Mouse (Mus musculus) c-Kit-negative CD71-positive TER-119-positive erythroid progenitor cells, embryonic 14.5 days (primary cell): Measurements from ENCODE around the gene Hmcn1.

ENCODE experiments used
- DNase-seq: peaks from one replicate; pipeline ENCODE4 v3.0.0-alpha.2; 2013; ENCODE audit warnings: low read depth, low spot score

The Hmcn1 gene

GRCm38 (mm10) chr1:150783070-150783842 lies 210.0 kb downstream of the Hmcn1 start:
- no peak for DNase-seq

- DNase-seq = no peak
Measured at GRCm38 (mm10) chr1:150779902-150780301, 213.3 kb downstream of the Hmcn1 start.

- no peak for DNase-seq
Measured at GRCm38 (mm10) chr1:150776741-150777140, 216.5 kb downstream of the Hmcn1 start.

- no peak for DNase-seq
Measured at GRCm38 (mm10) chr1:150775742-150776141, 217.5 kb downstream of the Hmcn1 start.

- DNase-seq = no peak
Measured at GRCm38 (mm10) chr1:150772958-150773357, 220.3 kb downstream of the Hmcn1 start.

GRCm38 (mm10) chr1:150770948-150771521 lies 222.2 kb downstream of the Hmcn1 start:
- DNase-seq = no peak

- no peak for DNase-seq
Measured at GRCm38 (mm10) chr1:150769836-150770235, 223.4 kb downstream of the Hmcn1 start.

GRCm38 (mm10) chr1:150761678-150762077 lies 231.6 kb downstream of the Hmcn1 start:
- DNase-seq = no peak

GRCm38 (mm10) chr1:150760801-150761331 lies 232.4 kb downstream of the Hmcn1 start:
- DNase-seq = no peak

- no peak for DNase-seq
Measured at GRCm38 (mm10) chr1:150759476-150760079, 233.7 kb downstream of the Hmcn1 start.

GRCm38 (mm10) chr1:150753920-150754319 lies 239.3 kb downstream of the Hmcn1 start:
- no peak for DNase-seq

GRCm38 (mm10) chr1:150748783-150749182 lies 244.5 kb downstream of the Hmcn1 start:
- DNase-seq = no peak

- DNase-seq = no peak
Measured at GRCm38 (mm10) chr1:150747771-150748170, 245.5 kb downstream of the Hmcn1 start.

- DNase-seq = no peak
Measured at GRCm38 (mm10) chr1:150743097-150743843, 250.0 kb downstream of the Hmcn1 start.

- DNase-seq = no peak
Measured at GRCm38 (mm10) chr1:150742376-150743087, 250.7 kb downstream of the Hmcn1 start.

- no peak for DNase-seq
Measured at GRCm38 (mm10) chr1:150711438-150711837, 281.8 kb downstream of the Hmcn1 start.

GRCm38 (mm10) chr1:150706502-150706901 lies 286.7 kb downstream of the Hmcn1 start:
- no peak for DNase-seq

GRCm38 (mm10) chr1:150697749-150698148 lies 295.5 kb downstream of the Hmcn1 start:
- no peak for DNase-seq

- DNase-seq = no peak
Measured at GRCm38 (mm10) chr1:150682044-150682443, 311.2 kb downstream of the Hmcn1 start.

GRCm38 (mm10) chr1:150681433-150681832 lies 311.8 kb downstream of the Hmcn1 start:
- DNase-seq = no peak

GRCm38 (mm10) chr1:150681006-150681405 lies 312.2 kb downstream of the Hmcn1 start:
- no peak for DNase-seq
